Mouse (Mus musculus) kidney, adult 2 months (tissue): Measurements from ENCODE around the gene Trip12.

Source experiments
- CTCF ChIP-seq: fragments of 200-500 bp; conservative IDR thresholded peaks from 2 replicates; pipeline ENCODE4 v1.5.1; 2011; ENCODE audit warnings: low read depth, mild to moderate bottlenecking, control low read depth, low read length, moderate library complexity, mixed read lengths; ENCODE audit not compliant: insufficient read depth, insufficient read length
- POLR2A ChIP-seq: fragments of 200-500 bp; IDR thresholded peaks from one replicate; pipeline ENCODE4 v1.6.1; 2011; ENCODE audit warnings: low read depth, low read length, control low read depth

DNA sequence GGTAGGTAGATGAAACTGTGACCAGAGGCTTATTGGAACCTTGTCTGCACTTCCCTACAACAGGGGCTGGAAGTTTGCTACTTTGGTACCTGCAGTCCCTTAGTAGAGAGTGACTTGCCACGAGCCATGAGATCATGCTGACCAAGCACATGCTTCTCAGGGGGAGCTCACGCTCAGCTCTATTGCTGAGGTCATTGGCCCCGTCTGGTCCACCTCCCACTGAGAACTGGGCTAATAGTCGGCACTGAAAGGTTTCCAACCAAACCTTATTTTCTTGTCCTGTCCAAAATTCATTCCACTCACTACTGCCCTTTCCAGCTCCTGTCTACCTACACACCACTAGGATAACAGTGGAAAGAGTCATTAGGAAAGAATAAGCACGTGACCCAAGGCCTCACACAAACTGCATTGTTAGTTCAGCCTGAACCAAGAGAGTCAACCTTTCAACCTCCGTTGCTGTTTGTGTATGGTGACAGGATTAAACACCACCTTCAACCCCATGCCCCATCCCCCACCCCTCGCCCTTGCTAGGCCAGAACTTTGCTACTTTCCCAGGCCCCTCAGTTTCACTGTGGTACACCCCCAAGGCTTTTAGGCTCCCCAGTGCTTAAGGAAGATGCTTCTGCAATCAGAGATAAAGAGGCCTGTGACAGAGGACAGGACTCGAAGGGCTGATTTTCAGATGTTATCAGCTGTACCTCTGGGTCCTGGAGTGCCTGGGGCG, 11.4 kb upstream of the Trip12 start:
- TF ChIP-seq CTCF = no peak
- no peak for TF ChIP-seq POLR2A
